Mouse (Mus musculus) heart, postnatal 14 days (tissue): ENCODE data around the gene Sprr4. TPM values are rescaled to one million over a fixed set of nuclear protein-coding genes. Genes with fewer than 3 reads are reported as not detected.
A peak's percentile ranks its signal among the peaks of the same experiment; 100 is the strongest.
"Not testable (repeated sequence)": the region's sequence is repeated elsewhere in the genome, so short reads cannot be mapped to it uniquely, and the experiment has no call there.

Experiments used
- DNase-seq, 2 experiments: peaks; one replicate each; pipeline ENCODE4 v3.0.0; 2021 to 2022
- intact Hi-C: fragments of 180-260 bp; cut with DNase I; formaldehyde crosslinking; loops from one replicate; pipeline ENCODE4 v1.15.1; 2025
- long read RNA-seq, 2 experiments: library from polyadenylated mRNA; stranded (forward); transcript quantifications; one replicate each; pipeline ENCODE4 v2.0.0; 2021
- total RNA-seq, 2 experiments: library from RNA; stranded (reverse); gene quantifications; 2 replicates each; pipeline ENCODE4 v1.2.3; 2021

Gene Sprr4
- total RNA-seq, result not detected
- long read RNA-seq, experiment 1, result 0 reads
- long read RNA-seq, experiment 2, result 0 reads

DNA sequence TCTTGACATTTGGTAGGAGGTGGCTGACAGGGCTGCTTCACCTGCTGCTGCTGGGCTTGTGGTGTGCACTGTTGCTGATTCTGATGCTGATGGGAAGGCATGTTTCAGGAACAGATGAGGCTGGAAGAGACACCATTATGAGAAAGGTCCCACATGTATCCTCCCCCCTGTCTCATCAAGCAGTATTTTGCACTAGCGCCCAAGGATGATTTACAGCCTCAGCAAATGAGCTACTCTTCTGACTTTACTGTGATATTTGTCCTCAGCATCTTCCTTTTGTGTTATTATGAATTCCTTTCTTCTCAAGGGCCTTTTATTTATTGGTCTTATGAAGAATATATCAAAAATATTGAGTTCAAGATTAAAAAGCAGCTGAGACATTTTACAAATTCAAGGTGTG is at the start of gene Sprr4:
Gene Sprr4, minus strand, starts transcription at position 101 of the 400 bp plus-strand sequence.
- intact Hi-C loops, result no loop called here
- no peak for DNase-seq

GRCm38 (mm10) chr3:92534411-92534810 is 34.1 kb upstream of the Sprr4 start, which contains the start of gene 2310046K23Rik:
TSS of gene 2310046K23Rik (minus strand) at chr3:92534511.
- DNase-seq, result no peak
- intact Hi-C loops, result no loop called here

DNA sequence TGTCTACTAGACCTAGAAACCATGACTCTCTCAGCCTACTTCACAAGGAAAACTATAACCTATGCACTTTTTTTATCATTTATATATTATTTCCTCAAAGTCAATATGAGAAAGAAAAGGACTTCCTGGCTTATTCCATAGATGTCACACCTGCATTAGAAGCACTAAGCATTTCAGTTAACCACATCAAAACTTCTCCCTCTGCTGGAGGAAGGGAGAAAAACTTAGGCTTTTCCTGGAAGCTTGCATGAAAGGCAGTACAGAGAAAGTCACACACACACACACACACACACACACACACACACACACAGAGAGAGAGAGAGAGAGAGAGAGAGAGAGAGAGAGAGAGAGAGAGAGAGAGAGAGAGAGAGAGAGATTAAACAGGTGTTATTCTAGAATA is 12.0 kb upstream of the Sprr4 start:
- no peak for DNase-seq
- intact Hi-C loops, result loop anchor here (5.0 kb wide), 1 partner anchor 120 kb away; no protein-coding TSS in a partner anchor

DNA sequence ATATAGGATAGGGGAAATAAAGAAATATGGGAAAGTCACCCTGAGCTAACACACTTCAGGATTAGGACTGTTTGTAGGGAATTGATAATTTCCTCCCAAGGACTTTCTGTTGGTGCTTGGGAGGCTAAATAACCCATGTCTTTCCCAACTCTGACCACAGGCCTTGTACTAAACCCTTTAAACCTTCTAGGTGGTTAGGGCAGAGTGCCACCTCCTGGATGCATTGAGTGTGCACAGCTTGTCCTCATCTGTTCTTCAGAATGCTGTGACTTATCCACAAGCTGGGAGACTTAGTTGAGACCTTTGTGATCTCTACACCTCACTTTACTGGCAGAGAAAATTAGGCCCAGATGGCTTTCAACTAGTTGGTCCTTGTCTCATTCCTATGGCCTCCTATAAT is 10.5 kb upstream of the Sprr4 start:
- peak in 1 of 2 experiments; percentile 34 for DNase-seq
- intact Hi-C loops, result loop anchor here (2.0 to 5.0 kb wide), 2 partner anchors 118 to 360 kb away; no protein-coding TSS in a partner anchor

DNA sequence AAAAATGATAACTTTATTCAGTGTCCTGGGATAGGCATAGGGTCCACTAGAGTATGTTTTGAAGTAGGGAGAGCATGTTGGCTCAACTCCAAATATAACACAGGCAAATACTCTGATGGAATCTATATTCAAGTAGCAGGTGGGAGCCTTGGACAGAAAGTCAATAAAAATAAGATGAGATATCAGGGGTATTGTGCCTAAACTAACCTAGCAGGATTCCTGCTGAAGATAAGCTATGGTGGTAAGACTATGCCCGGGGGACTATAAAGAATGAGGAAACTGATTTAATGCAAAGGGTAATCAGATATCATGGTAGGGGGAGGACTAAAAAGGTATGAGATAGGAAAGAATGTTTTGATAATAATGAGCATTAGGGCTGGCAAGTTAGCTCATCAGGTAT is 7.9 kb upstream of the Sprr4 start:
- no peak for DNase-seq
- intact Hi-C loops, result no loop called here

DNA sequence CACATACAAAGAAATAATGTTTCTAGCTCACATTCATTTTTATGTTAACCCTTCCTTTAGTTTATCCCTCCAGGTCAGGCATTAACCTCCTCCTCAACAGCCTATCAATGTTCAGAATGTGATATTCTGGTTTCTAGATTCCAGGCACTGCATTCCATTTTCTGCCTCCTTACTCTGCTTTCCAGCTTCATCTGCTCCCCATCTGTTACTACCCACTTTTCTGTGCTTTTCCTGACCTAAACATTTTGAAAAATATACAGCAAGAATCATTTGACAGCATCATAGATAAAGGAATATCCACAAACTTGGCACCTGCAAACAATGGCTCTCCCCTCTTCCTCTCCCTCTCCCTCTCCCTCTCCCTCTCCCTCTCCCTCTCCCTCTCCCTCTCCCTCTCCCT is 3.2 kb upstream of the Sprr4 start:
- DNase-seq, result no peak
- intact Hi-C loops, result no loop called here

- intact Hi-C loops, DNase-seq: not testable (repeated sequence)
Observed at GRCm38 (mm10) chr3:92490262-92490661, 10.0 kb downstream of the Sprr4 start.

- no peak for DNase-seq
- intact Hi-C loops, result no loop called here
Observed at GRCm38 (mm10) chr3:92486307-92486706, 14.0 kb downstream of the Sprr4 start.

GRCm38 (mm10) chr3:92485863-92486262 is 14.4 kb downstream of the Sprr4 start, which contains the start of gene Sprr1a:
TSS of gene Sprr1a (minus strand) at chr3:92485895.
- intact Hi-C loops, result no loop called here
- DNase-seq, result no peak

GRCm38 (mm10) chr3:92481249-92481648 is 19.0 kb downstream of the Sprr4 start:
- DNase-seq, result peak in 1 of 2 experiments; percentile 5
- intact Hi-C loops, result not testable (repeated sequence)

- no peak for DNase-seq
Observed at GRCm38 (mm10) chr3:92470111-92470510, 30.2 kb downstream of the Sprr4 start.

DNA sequence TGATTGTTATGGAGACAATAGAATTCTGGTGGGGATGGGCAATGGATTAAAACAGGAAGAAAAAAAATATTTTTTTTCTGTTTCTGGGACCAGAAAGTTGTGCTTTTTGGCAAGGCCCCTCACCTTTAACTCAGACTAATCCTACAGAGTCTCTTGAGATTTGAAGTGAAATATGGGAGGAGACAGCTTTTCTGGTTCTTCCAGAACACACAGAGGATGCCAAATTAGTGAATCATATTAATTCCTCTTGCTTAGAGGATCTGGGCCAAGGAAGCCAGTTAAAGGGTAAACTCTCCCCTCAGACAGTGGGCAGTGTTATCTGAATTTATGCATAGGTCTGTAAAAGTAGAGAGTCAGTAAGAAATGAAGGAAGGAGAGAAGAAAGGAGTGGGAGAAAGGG is 32.9 kb downstream of the Sprr4 start:
- DNase-seq, result no peak

More at GRCm38 (mm10) chr3:92470111-92470510, 30.2 kb downstream of the Sprr4 start:
- intact Hi-C loops, result no loop called here

DNA sequence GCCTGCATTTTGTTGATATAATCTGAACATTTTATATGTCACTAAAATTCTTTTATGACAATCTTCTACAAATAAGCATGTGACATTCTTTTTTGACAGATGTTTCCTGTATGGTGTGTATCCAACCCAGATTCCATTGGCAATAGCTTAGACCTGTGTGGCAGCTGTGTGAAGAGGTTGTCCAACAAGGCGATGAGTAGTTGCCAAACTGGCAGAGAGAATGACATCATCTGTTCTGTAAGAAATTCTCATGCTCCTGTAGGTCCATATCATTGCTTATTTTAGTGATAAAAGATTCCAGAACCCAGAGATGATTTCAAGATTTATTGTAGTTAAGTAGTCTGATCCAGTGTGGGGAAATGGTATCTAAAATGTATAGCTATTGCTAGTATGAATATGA is 33.7 kb downstream of the Sprr4 start:
- no peak for DNase-seq
- intact Hi-C loops, result no loop called here

More for the DNA sequence above, 32.9 kb downstream of the Sprr4 start:
- intact Hi-C loops, result no loop called here

DNA sequence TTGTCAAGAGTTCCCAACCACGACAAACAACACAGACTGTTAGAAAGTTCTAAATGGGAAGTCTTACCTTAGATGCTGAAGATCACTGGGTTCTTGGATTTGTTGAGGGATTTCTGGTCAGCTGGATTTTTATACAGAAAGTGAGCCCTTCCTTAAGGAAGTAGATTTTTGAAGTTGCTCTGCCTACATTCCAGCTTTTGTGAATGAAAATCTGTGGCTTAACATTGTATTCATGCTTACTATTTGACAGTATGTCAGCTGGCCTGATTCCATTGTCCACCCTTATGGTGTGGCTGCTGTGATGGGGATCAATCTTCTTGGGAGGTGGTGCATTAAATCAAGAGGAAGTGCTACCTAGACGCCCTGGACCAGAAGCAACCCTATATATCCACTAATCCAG is 41.7 kb downstream of the Sprr4 start, which contains the start of gene Sprr3:
Gene Sprr3, minus strand, starts transcription at position 101 of the 400 bp plus-strand sequence.
- intact Hi-C loops, result no loop called here

GRCm38 (mm10) chr3:92455151-92455550 is 45.1 kb downstream of the Sprr4 start:
- DNase-seq, result no peak
- intact Hi-C loops, result no loop called here

More for the DNA sequence above, 41.7 kb downstream of the Sprr4 start, which contains the start of gene Sprr3:
- no peak for DNase-seq

Other genes starting within 250 kb of the Sprr4 start
- not detected for gene Sprr2a3, start 215.1 kb downstream of the Sprr4 start, total RNA-seq
- gene Sprr2b, start 183.9 kb downstream of the Sprr4 start, total RNA-seq, result not detected
- not detected for gene Sprr2d, start 161.4 kb downstream of the Sprr4 start, total RNA-seq
- not detected for gene Sprr2e, start 148.3 kb downstream of the Sprr4 start, total RNA-seq
- not detected for gene Sprr2f, start 135.3 kb downstream of the Sprr4 start, total RNA-seq
- not detected for gene Sprr2h, start 114.8 kb downstream of the Sprr4 start, total RNA-seq
- gene Sprr2i, start 92.5 kb downstream of the Sprr4 start, total RNA-seq, result not detected
- gene Sprr2j-ps, start 82.4 kb downstream of the Sprr4 start, total RNA-seq, result not detected
- 1 to 10 TPM; 3.1 to 5.0 TPM for gene Gm9774, start 71.1 kb downstream of the Sprr4 start, total RNA-seq
- gene Sprr2k, start 67.9 kb downstream of the Sprr4 start, total RNA-seq, result not detected
- not detected for gene Sprr1b, start 61.7 kb downstream of the Sprr4 start, total RNA-seq
- gene Sprr3, start 41.8 kb downstream of the Sprr4 start, total RNA-seq, result not detected
- not detected for gene Sprr1a, start 14.6 kb downstream of the Sprr4 start, total RNA-seq
- gene 2310046K23Rik, start 34.0 kb upstream of the Sprr4 start, total RNA-seq, result not detected
- gene Ivl, start 73.2 kb upstream of the Sprr4 start, total RNA-seq, result not detected
- not detected for gene Smcp, start 88.5 kb upstream of the Sprr4 start, total RNA-seq
- gene 2210017I01Rik, start 107.0 kb upstream of the Sprr4 start, total RNA-seq, result not detected
- not detected for gene Lce6a, start 121.2 kb upstream of the Sprr4 start, total RNA-seq
- gene Lce1a1, start 147.8 kb upstream of the Sprr4 start, total RNA-seq, result not detected
- not detected for gene Lce1b, start 156.4 kb upstream of the Sprr4 start, total RNA-seq
- gene Lce1a2, start 169.8 kb upstream of the Sprr4 start, total RNA-seq, result not detected
- not detected for gene Lce1c, start 178.8 kb upstream of the Sprr4 start, total RNA-seq
- not detected for gene Lce1d, start 186.7 kb upstream of the Sprr4 start, total RNA-seq
- not detected for gene Lce1e, start 208.6 kb upstream of the Sprr4 start, total RNA-seq
- not detected for gene Lce1f, start 219.9 kb upstream of the Sprr4 start, total RNA-seq
- not detected for gene Gm38119, start 238.6 kb upstream of the Sprr4 start, total RNA-seq